22 mouse cellular contexts compared by ENCODE assay signal in genomic region chr2:134800226-134800625, GRCm38 (mm10). TPM values are rescaled to one million over a fixed set of nuclear protein-coding genes. Genes with fewer than 3 reads are reported as not detected.
DNase-seq lines count a peak whose midpoint lies in the region; ATAC-seq and TF ChIP-seq lines count a peak whose summit lies in the region.
"Had no signal": no experiment of that assay in that cellular context is flagged by ENCODE, and none has a peak within 500 bp of the region (broad histone marks: within the 10 kb centered on the region; RNA-seq: fewer than 3 reads in every experiment).

No protein-coding gene starts in this region.

- TF ChIP-seq CTCF in liver, adult 2 months (IDR thresholded peaks at IDR 0.05; ENCODE audit: low read depth, low read length) = no peak
- no peak for TF ChIP-seq CTCF in liver, postnatal 0 days (IDR thresholded peaks at IDR 0.05; ENCODE audit: low read depth)
- no peak for TF ChIP-seq CTCF in gastrocnemius, adult 2 months (IDR thresholded peaks at IDR 0.05)

- no peak for TF ChIP-seq POLR2A in liver, adult 2 months (IDR thresholded peaks at IDR 0.05; ENCODE audit: extremely low read depth, insufficient read depth, low read length)

- no peaks in the 10 kb centered on the region for H3K36me3 ChIP-seq in heart, embryonic 10.5 days
- H3K36me3 ChIP-seq in liver, adult 2 months (ENCODE audit: control insufficient read depth, insufficient read depth, low read length) = no peaks in the 10 kb centered on the region
- H3K36me3 ChIP-seq in liver, postnatal 0 days (replicated peaks; ENCODE audit: insufficient read depth, low read length) = no peaks in the 10 kb centered on the region
- H3K36me3 ChIP-seq in midbrain, embryonic 10.5 days = no peaks in the 10 kb centered on the region
- H3K36me3 ChIP-seq: embryonic facial prominence, embryonic 10.5 days; forebrain, embryonic 10.5 days; heart, embryonic 15.5 days; hindbrain, embryonic 15.5 days; lung, embryonic 15.5 days; midbrain, embryonic 15.5 days; neural tube, embryonic 13.5 days had no signal

- H3K4me2 ChIP-seq in liver, postnatal 0 days (ENCODE audit: low read depth, low read length) = no peak overlapping the region
- H3K4me2 ChIP-seq: heart, embryonic 15.5 days; hindbrain, embryonic 15.5 days; liver, embryonic 11.5 days; lung, embryonic 15.5 days; midbrain, embryonic 15.5 days; neural tube, embryonic 13.5 days had no signal

- intact Hi-C loops in gastrocnemius, adult 2 months (cut with DNase I) = no loop called here

- no peak for TF ChIP-seq EP300 in liver, postnatal 0 days (IDR thresholded peaks at IDR 0.05; ENCODE audit: low read depth)

- no peaks in the 10 kb centered on the region for H3K9me3 ChIP-seq in heart, embryonic 10.5 days
- no peaks in the 10 kb centered on the region for H3K9me3 ChIP-seq in liver, postnatal 0 days (ENCODE audit: low read length)
- H3K9me3 ChIP-seq in midbrain, embryonic 10.5 days (replicated peaks) = no peaks in the 10 kb centered on the region
- H3K9me3 ChIP-seq: embryonic facial prominence, embryonic 10.5 days; forebrain, embryonic 10.5 days; heart, embryonic 15.5 days; hindbrain, embryonic 15.5 days; lung, embryonic 15.5 days; midbrain, embryonic 15.5 days; neural tube, embryonic 13.5 days had no signal

- ATAC-seq in liver, postnatal 0 days = no peak
- ATAC-seq: forebrain, embryonic 16.5 days; midbrain, embryonic 15.5 days had no signal

- WGBS in heart, embryonic 10.5 days = 60% methylated on average over 1 of the region's 1 CpGs
- WGBS in liver, adult 2 months = 8% methylated on average over 1 of the region's 1 CpGs
- WGBS in liver, postnatal 0 days (ENCODE audit: insufficient replicate concordance) = 52% methylated on average over 1 of the region's 1 CpGs
- WGBS in midbrain, embryonic 10.5 days = 98% methylated on average over 1 of the region's 1 CpGs

- H3K79me2 ChIP-seq in liver, adult 2 months (ENCODE audit: control insufficient read depth, insufficient read depth, low read length) = peaks cover 20% of the 10 kb centered on the region

- peak; percentile 15 to 38 for DNase-seq in heart, adult 18-20 months
- DNase-seq in heart, embryonic 10.5 days (ENCODE audit: low spot score) = no peak
- DNase-seq in liver, adult 2 months (ENCODE audit: extremely low read depth, low read depth, low spot score) = peak; percentile 92
- DNase-seq in liver, postnatal 0 days = no peak
- DNase-seq in Muller cell, postnatal 12 days (ENCODE audit: inconsistent ontology term) = peak; percentile 81
- peak; percentile 33 for DNase-seq in adipocyte (ENCODE audit: low spot score)
- DNase-seq in midbrain, embryonic 10.5 days (ENCODE audit: low spot score) = no peak
- no peak for DNase-seq in gastrocnemius, adult 2 months
- DNase-seq: cerebellum, adult 11-12 months; gastrocnemius, postnatal 14 days; heart, adult 2 months; right cerebral cortex, postnatal 4 days; thymus, postnatal 14 days had no signal

- H3K27ac ChIP-seq in heart, embryonic 10.5 days = no peak overlapping the region
- H3K27ac ChIP-seq in liver, adult 2 months (replicated peaks; ENCODE audit: insufficient read depth, low read depth, low read length) = no peak overlapping the region
- no peak overlapping the region for H3K27ac ChIP-seq in liver, postnatal 0 days (ENCODE audit: low read depth)
- H3K27ac ChIP-seq in midbrain, embryonic 10.5 days (replicated peaks) = no peak overlapping the region
- no peak overlapping the region for H3K27ac ChIP-seq in gastrocnemius, adult 2 months
- H3K27ac ChIP-seq: embryonic facial prominence, embryonic 10.5 days; forebrain, embryonic 10.5 days; heart, adult 2 months; heart, embryonic 15.5 days; hindbrain, embryonic 15.5 days; lung, embryonic 15.5 days; midbrain, embryonic 15.5 days; neural tube, embryonic 13.5 days had no signal

- no peaks in the 10 kb centered on the region for H3K27me3 ChIP-seq in heart, embryonic 10.5 days (ENCODE audit: insufficient read depth, poor library complexity, severe bottlenecking)
- no peaks in the 10 kb centered on the region for H3K27me3 ChIP-seq in liver, adult 2 months (ENCODE audit: control insufficient read depth, insufficient read depth, low read length)
- no peaks in the 10 kb centered on the region for H3K27me3 ChIP-seq in liver, postnatal 0 days (ENCODE audit: insufficient read depth, low read length)
- no peaks in the 10 kb centered on the region for H3K27me3 ChIP-seq in midbrain, embryonic 10.5 days (ENCODE audit: low read depth, poor library complexity, severe bottlenecking)
- H3K27me3 ChIP-seq: heart, embryonic 15.5 days; hindbrain, embryonic 15.5 days; lung, embryonic 15.5 days; midbrain, embryonic 15.5 days; neural tube, embryonic 13.5 days had no signal

- no peak overlapping the region for H3K9ac ChIP-seq in liver, adult 2 months (ENCODE audit: low read depth, low read length)
- H3K9ac ChIP-seq in liver, postnatal 0 days (replicated peaks) = no peak overlapping the region
- H3K9ac ChIP-seq: heart, embryonic 15.5 days; hindbrain, embryonic 15.5 days; lung, embryonic 15.5 days; midbrain, embryonic 15.5 days; neural tube, embryonic 13.5 days had no signal

- H3K4me3 ChIP-seq in heart, embryonic 10.5 days = no peak overlapping the region
- H3K4me3 ChIP-seq in liver, adult 2 months (ENCODE audit: insufficient read depth, low read depth, low read length) = 0 out of 2 replicates have a peak overlapping the region, but pooled peaks have one; percentile 31
- H3K4me3 ChIP-seq in liver, postnatal 0 days (ENCODE audit: low read depth, low read length) = no peak overlapping the region
- H3K4me3 ChIP-seq in midbrain, embryonic 10.5 days = no peak overlapping the region
- no peak overlapping the region for H3K4me3 ChIP-seq in gastrocnemius, adult 2 months
- H3K4me3 ChIP-seq: embryonic facial prominence, embryonic 10.5 days; forebrain, embryonic 10.5 days; heart, adult 2 months; heart, embryonic 15.5 days; hindbrain, embryonic 15.5 days; lung, embryonic 15.5 days; midbrain, embryonic 15.5 days; neural tube, embryonic 13.5 days had no signal

- H3K4me1 ChIP-seq in heart, embryonic 10.5 days = no peaks in the 10 kb centered on the region
- peaks cover 3% of the 10 kb centered on the region for H3K4me1 ChIP-seq in liver, adult 2 months (ENCODE audit: control insufficient read depth, insufficient read depth, low read length)
- H3K4me1 ChIP-seq in liver, postnatal 0 days (ENCODE audit: insufficient read depth) = no peaks in the 10 kb centered on the region
- no peaks in the 10 kb centered on the region for H3K4me1 ChIP-seq in midbrain, embryonic 10.5 days
- H3K4me1 ChIP-seq: embryonic facial prominence, embryonic 10.5 days; forebrain, embryonic 10.5 days; heart, embryonic 15.5 days; hindbrain, embryonic 15.5 days; midbrain, embryonic 15.5 days; neural tube, embryonic 13.5 days had no signal

RNA-seq across cellular contexts. Expression of gene Plcb1, which starts 14.4 kb away (rescaled TPM):
- 1 to 10 TPM; 4.2 to 5.0 TPM for total RNA-seq in heart, adult 18-20 months (2021)
- polyA plus RNA-seq in heart, embryonic 10.5 days (2016; fragmentation: Nextera tagmentation; extraction: Ambion mirVana) = 3.7 and 7.5 TPM in 2 replicates
- total RNA-seq in liver, adult 2 months (2014; rRNA removed) = 15.4 and 17.7 TPM in 2 replicates
- 0.88 and 0.95 TPM in 2 replicates for polyA plus RNA-seq in liver, adult 2 months (2012; rRNA removed)
- 6.6 and 7.9 TPM in 2 replicates for polyA plus RNA-seq in liver, postnatal 0 days (2015; fragmentation: Nextera tagmentation; extraction: Ambion mirVana)
- polyA plus RNA-seq in midbrain, embryonic 10.5 days (2016; fragmentation: Nextera tagmentation; extraction: Ambion mirVana) = 4.8 and 6.1 TPM in 2 replicates
- 1 to 10 TPM; 1.1 to 1.8 TPM for total RNA-seq in gastrocnemius, adult 2 months (2021)

Comparison
In these comparisons a context has a peak if more than half of its experiments do, and no peak if none do; other contexts are left out.
1. DNase-seq: peak in heart, adult 18-20 months (2 of 2), liver, adult 2 months (single experiment), Muller cell, postnatal 12 days (single experiment) and adipocyte (single experiment); none in heart, embryonic 10.5 days (single experiment), liver, postnatal 0 days (single experiment), midbrain, embryonic 10.5 days (single experiment) and gastrocnemius, adult 2 months (single experiment).